Mouse (Mus musculus) lung, postnatal 0 days (tissue): ENCODE data around the gene Mtor.

Experiments
- CTCF ChIP-seq: IDR thresholded peaks from 2 replicates; pipeline ENCODE4 v1.5.1; 2016; ENCODE audit warnings: antibody characterized with exemption, mild to moderate bottlenecking
- EP300 ChIP-seq: IDR thresholded peaks from 2 replicates; pipeline ENCODE4 v1.6.1; 2016; ENCODE audit warnings: antibody characterized with exemption, mild to moderate bottlenecking, control low read depth

DNA sequence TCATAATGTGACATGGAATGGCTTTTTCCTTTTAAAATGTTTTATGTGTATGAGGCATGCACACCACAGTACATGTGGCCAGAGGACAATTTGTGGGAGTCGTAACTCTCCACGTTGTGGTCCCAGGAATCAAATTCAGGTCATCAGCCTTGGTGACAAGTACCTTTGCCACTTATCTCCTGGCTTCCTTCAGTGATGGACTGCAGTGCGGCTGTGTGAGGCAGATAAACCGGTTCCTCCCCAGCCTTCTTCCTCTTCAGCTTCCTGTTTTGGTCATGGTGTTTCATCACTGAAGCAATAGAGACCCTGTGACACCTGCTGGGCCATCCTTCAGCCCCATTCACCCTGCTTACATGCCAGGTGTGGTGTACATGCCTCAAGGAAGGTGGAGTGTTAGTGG is 134.8 kb downstream of the Mtor start:
- TF ChIP-seq CTCF: no peak
- TF ChIP-seq EP300: no peak
